Mouse (Mus musculus) limb, embryonic 15.5 days (tissue): ENCODE measurements around the gene Ip6k1. TPM values are rescaled to one million over a fixed set of nuclear protein-coding genes. Genes with fewer than 3 reads are reported as not detected.

Source experiments
- ATAC-seq: fragments of 200-750 bp; cut with Nextera tagmentation; 2 replicates; pipeline ENCODE4 v1.8.0; 2017; ENCODE audit warnings: low read depth, moderate TSS enrichment; ENCODE audit not compliant: insufficient number of reproducible peaks, low FRiP score, low TSS enrichment
- H3K27ac ChIP-seq: fragments of 300-500 bp; sonication (generic); 2 replicates; pipeline ENCODE4 v1.5.1; 2015; ENCODE audit warnings: moderate library complexity, mild to moderate bottlenecking, inconsistent platforms
- H3K27me3 ChIP-seq: fragments of 300-500 bp; sonication (generic); 2 replicates; pipeline ENCODE4 v1.6.1; 2015; ENCODE audit warnings: inconsistent platforms
- H3K36me3 ChIP-seq: fragments of 300-500 bp; sonication (generic); 2 replicates; pipeline ENCODE4 v1.6.1; 2015; ENCODE audit warnings: inconsistent platforms
- H3K4me1 ChIP-seq: fragments of 300-500 bp; sonication (generic); 2 replicates; pipeline ENCODE4 v1.6.1; 2015; ENCODE audit warnings: inconsistent platforms
- H3K4me2 ChIP-seq: fragments of 300-500 bp; sonication (generic); 2 replicates; pipeline ENCODE4 v1.6.1; 2015; ENCODE audit warnings: mild to moderate bottlenecking, inconsistent platforms
- H3K4me3 ChIP-seq: fragments of 300-500 bp; sonication (generic); 2 replicates; pipeline ENCODE4 v1.5.1; 2015; ENCODE audit warnings: mild to moderate bottlenecking, inconsistent platforms
- H3K9ac ChIP-seq: fragments of 300-500 bp; sonication (generic); 2 replicates; pipeline ENCODE4 v1.6.1; 2015; ENCODE audit warnings: inconsistent platforms
- H3K9me3 ChIP-seq: fragments of 300-500 bp; sonication (generic); 2 replicates; pipeline ENCODE4 v1.6.1; 2016; ENCODE audit warnings: inconsistent platforms
- WGBS: fragments of 180-500 bp; shearing (Covaris S2); methylation state at CpG from one replicate; pipeline ENCODE4 v1.1.7; 2015; 5-methylcytosine and 5-hydroxymethylcytosine counted together
- polyA plus RNA-seq: library from polyadenylated mRNA; unstranded; fragments of >200 nt; fragmentation: Nextera tagmentation; extraction: Ambion mirVana; gene quantifications from 2 replicates; pipeline ENCODE4 v1.2.1, GENCODE M21; 2015

Ip6k1 gene
- polyA plus RNA-seq, 1 experiment from 2014 or later = 64.3 TPM

GRCm38 (mm10) chr9:107967437-107967836 lies 34.9 kb upstream of the Ip6k1 start:
- Histone ChIP-seq H3K4me3 (no peak overlapping the region), H3K9ac (no peak overlapping the region), H3K4me2 (no peak overlapping the region), H3K36me3 (peaks cover 40% of the 10 kb centered on the region), H3K4me1 (no peaks in the 10 kb centered on the region), H3K27ac (no peak overlapping the region), H3K9me3 (no peaks in the 10 kb centered on the region), H3K27me3 (no peaks in the 10 kb centered on the region)
- no peak for ATAC-seq
- 83% methylated on average over 6 of the region's 6 CpGs for WGBS

DNA sequence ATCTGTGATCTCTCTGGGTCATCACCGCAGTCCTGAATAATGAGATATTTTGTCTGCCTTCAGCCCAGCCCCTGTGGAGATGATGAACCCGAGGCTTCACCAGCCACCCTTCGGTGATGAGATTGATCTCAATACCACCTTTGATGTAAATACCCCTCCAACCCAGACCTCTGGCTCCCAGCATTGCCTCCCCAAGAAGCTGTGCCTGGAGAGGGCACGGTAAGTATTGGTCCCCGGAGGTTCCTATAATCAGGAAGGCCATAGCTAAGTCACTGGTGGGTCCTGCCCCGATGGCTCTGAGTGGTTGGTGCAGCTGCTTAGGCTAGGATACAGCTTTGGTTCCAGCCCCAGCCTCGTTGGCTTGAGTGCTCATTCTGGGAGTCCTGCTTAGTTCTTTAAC lies 33.8 kb upstream of the Ip6k1 start:
- no peak overlapping the region for H3K4me3 ChIP-seq
- no peak for ATAC-seq
- 85% methylated on average over 7 of the region's 7 CpGs for WGBS
- no peak overlapping the region for H3K9ac ChIP-seq
- H3K36me3 ChIP-seq = peaks cover 36% of the 10 kb centered on the region
- no peaks in the 10 kb centered on the region for H3K9me3 ChIP-seq
- H3K4me2 ChIP-seq = no peak overlapping the region
- no peak overlapping the region for H3K27ac ChIP-seq
- no peaks in the 10 kb centered on the region for H3K4me1 ChIP-seq
- H3K27me3 ChIP-seq = no peaks in the 10 kb centered on the region

DNA sequence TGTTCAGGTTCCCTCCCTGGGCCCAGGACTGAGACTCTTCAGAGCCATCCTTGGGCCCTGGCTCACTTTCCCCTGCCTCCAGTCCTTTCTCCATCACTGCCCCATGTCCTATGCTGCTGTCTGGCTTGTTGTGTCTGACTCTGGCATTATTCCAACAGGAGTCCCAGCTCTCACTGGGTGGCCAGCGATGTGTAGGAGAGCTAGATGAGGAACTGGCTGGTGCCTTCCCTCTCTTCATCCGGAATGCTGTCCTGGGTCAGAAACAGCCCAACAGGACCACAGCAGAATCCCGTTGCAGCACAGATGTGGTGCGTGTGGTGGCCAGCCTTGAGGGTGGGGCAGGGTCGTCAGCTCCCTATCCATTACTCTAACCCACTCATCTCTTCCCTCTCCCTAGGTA lies 32.0 kb upstream of the Ip6k1 start:
- no peaks in the 10 kb centered on the region for H3K9me3 ChIP-seq
- 88% methylated on average over 5 of the region's 5 CpGs for WGBS
- H3K27me3 ChIP-seq = no peaks in the 10 kb centered on the region
- no peak overlapping the region for H3K9ac ChIP-seq
- no peak overlapping the region for H3K4me2 ChIP-seq
- ATAC-seq = no peak
- no peak overlapping the region for H3K4me3 ChIP-seq
- H3K4me1 ChIP-seq = peaks cover 6% of the 10 kb centered on the region
- H3K36me3 ChIP-seq = peaks cover 31% of the 10 kb centered on the region
- H3K27ac ChIP-seq = no peak overlapping the region

DNA sequence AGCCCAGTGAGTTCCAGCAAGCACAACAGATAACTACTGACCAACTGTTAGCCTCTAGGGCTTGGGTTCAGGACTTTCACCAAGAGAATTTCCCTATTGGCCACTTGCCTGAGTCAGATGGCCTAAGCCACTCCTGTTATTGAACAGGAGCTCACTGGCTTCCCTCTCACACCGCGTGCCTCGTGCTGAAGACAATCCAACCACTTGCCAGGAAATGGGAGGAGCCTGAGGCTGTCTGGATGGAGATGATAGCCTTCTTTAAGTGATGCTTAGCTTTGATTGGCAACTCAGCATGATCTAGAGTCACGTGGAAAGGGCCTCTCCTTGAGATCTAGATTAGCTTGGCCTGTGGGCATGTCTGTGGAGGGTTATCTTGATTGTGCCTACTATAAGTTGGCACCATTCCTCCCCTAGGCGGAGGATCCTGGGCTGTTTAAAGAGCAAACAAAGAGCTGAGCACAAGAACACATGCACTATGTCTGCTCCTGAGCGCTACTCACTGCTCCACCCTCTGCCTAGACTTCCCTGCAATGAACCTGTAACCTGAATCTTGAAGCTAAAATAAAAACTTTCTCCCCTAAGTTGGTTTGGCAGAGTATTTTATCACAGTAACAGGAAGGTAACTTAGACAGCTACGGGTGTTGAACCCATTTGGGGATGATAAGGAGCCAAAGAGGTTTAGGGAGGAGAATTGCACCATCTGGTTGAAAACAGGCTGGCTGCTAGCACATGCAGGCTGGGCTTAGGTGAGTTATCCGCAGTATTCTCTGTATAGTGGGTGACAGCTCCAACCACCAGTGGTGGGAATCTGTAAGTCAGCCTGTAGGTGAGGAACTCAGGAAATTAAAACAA lies 30.4 kb upstream of the Ip6k1 start:
- no peak for ATAC-seq
- H3K9ac ChIP-seq = no peak overlapping the region
- H3K4me1 ChIP-seq = peaks cover 14% of the 10 kb centered on the region
- H3K36me3 ChIP-seq = peaks cover 25% of the 10 kb centered on the region
- 69% methylated on average over 8 of the region's 8 CpGs for WGBS
- H3K9me3 ChIP-seq = no peaks in the 10 kb centered on the region
- no peaks in the 10 kb centered on the region for H3K27me3 ChIP-seq
- no peak overlapping the region for H3K4me2 ChIP-seq
- no peak overlapping the region for H3K27ac ChIP-seq
- H3K4me3 ChIP-seq = no peak overlapping the region

GRCm38 (mm10) chr9:107974491-107975171 lies 27.7 kb upstream of the Ip6k1 start:
- Histone ChIP-seq H3K27me3 (no peaks in the 10 kb centered on the region), H3K4me1 (peaks cover 14% of the 10 kb centered on the region), H3K4me2 (no peak overlapping the region), H3K36me3 (peaks cover 9% of the 10 kb centered on the region), H3K4me3 (no peak overlapping the region), H3K9me3 (no peaks in the 10 kb centered on the region), H3K27ac (peak overlapping the region; percentile 60; the same call in 1 of the 2 replicates), H3K9ac (no peak overlapping the region)
- ATAC-seq = no peak
- 77% methylated on average over 10 of the region's 10 CpGs for WGBS

DNA sequence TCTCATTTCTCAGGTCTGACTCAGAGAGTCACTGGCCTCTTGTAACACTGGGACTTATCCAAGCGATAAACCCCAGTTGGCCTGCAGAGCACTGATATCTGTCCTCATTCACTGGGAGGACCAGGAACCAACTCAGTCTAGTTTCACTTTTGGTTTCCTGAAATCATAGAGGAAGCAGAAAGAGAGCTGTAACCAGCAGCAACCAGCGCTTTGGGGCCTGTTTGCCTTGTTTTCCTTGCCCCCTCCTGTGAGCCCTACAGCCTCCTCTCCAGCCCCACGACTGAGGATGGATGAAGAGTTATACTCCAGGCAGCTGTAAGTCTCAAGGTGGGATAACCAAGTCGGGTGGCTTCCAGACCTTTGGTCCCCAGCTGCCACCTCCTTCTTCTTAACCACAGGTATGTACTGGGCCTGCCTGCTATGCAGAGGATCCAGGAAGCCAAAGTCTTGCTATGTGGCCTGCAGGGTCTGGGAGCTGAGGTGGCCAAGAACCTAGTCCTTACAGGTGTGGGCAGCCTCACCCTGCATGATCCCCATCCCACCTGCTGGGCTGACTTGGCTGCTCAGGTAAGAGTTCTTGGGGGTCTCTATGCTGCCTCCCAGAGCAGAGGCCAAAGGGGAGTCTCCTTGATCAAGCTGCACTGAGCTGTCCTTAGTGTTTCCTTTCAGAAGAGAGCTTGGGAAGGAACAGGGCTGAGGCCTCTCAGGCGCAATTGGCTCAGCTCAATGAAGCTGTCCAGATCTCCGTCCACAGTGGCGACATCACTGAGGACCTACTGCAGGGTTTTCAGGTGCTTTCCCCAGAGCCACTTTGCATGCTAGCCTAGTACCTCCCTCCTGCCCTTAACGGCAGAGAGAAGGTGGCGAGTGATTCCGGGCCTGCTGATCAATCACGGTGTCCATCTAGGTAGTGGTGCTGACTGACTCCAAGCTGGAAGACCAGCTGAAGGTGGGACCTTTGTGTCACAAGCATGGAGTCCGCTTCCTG lies 26.6 kb upstream of the Ip6k1 start, which contains the start of gene Uba7:
TSS of gene Uba7 (plus strand) at position 107 of the 988 bp plus-strand sequence.
- peaks cover 25% of the 10 kb centered on the region for H3K4me1 ChIP-seq
- no peaks in the 10 kb centered on the region for H3K27me3 ChIP-seq
- peak within 1 kb of the TSS; percentile 60 for H3K27ac ChIP-seq
- no peak within 1 kb of the TSS for H3K9ac ChIP-seq
- H3K36me3 ChIP-seq = peaks cover 5% of the 10 kb centered on the region; the same call in 1 of the 2 replicates
- 65% methylated on average over 12 of the region's 12 CpGs for WGBS
- H3K4me2 ChIP-seq = no peak within 1 kb of the TSS
- ATAC-seq = no peak
- no peaks in the 10 kb centered on the region for H3K9me3 ChIP-seq
- no peak within 1 kb of the TSS for H3K4me3 ChIP-seq

DNA sequence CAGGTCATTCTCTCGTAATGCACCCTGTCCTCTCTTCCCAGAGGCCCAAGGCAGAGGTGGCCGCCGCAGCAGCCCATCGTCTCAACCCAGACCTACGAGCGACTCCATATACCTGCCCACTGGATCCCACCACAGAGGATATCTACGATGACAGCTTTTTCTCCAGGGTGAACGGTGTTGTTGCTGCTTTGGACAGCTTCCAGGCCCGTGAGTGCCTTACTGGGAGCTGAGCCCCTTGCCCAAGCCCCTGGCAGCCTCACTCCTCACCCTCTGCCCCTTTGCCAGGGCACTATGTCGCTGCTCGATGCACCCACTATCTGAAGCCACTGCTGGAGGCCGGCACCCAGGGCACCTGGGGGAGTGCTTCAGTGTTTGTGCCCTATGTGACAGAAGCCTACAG lies 23.5 kb upstream of the Ip6k1 start:
- no peaks in the 10 kb centered on the region for H3K36me3 ChIP-seq
- peaks cover 56% of the 10 kb centered on the region for H3K4me1 ChIP-seq
- no peak overlapping the region for H3K4me2 ChIP-seq
- no peak overlapping the region for H3K4me3 ChIP-seq
- no peak overlapping the region for H3K9ac ChIP-seq
- 90% methylated on average over 12 of the region's 12 CpGs for WGBS
- no peaks in the 10 kb centered on the region for H3K27me3 ChIP-seq
- no peaks in the 10 kb centered on the region for H3K9me3 ChIP-seq
- no peak overlapping the region for H3K27ac ChIP-seq
- ATAC-seq = no peak

GRCm38 (mm10) chr9:107981684-107982605 lies 20.4 kb upstream of the Ip6k1 start:
- no peaks in the 10 kb centered on the region for H3K27me3 ChIP-seq
- ATAC-seq = peak; percentile 38
- H3K9me3 ChIP-seq = no peaks in the 10 kb centered on the region
- H3K4me2 ChIP-seq = peak overlapping the region; percentile 81
- H3K36me3 ChIP-seq = 0 out of 2 replicates have a peak, but pooled peaks cover 2% of the 10 kb centered on the region
- H3K4me1 ChIP-seq = peaks cover 59% of the 10 kb centered on the region
- peak overlapping the region; percentile 70 for H3K4me3 ChIP-seq
- no peak overlapping the region; the same call in 1 of the 2 replicates for H3K9ac ChIP-seq
- H3K27ac ChIP-seq = peak overlapping the region; percentile 99
- 12% methylated on average over 7 of the region's 7 CpGs for WGBS

DNA sequence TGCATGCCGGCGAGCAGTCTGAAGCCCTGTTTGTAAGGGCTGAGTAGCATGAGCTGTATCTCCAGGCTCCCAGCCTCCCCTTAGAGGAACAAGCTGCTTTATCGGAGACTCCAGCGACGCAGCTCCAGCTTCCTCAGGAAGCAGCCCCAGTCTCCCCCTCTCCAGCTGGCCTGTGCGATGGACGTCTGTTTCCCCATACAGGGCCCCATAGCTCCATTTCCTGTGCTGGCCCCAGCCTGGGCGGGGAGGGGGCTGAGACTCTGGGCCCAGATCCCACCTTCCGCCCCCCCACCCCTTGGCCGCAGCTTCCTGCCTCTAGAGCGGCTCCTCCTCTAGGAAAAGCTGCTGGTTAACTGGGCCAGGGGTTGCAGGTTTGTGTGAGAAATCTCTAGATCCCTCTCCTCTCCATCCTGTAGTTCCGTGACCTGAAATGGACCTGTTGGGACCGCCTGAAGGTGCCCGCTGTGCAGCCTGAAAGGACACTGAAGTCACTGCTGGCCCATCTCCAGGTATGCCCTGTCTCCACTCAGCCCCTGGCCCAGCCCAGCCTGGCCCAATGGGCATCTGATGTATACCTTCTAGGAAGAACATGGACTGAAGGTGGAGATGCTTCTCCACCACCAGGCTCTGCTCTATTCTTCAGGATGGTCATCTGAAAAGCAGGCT lies 19.5 kb upstream of the Ip6k1 start, which contains the start of gene Gm20661:
TSS of gene Gm20661 (plus strand) at position 378 of the 666 bp plus-strand sequence.
- 8% methylated on average over 14 of the region's 14 CpGs for WGBS
- Histone ChIP-seq H3K36me3 (0 out of 2 replicates have a peak, but pooled peaks cover 2% of the 10 kb centered on the region), H3K4me3 (peak within 1 kb of the TSS; percentile 70), H3K27ac (peak within 1 kb of the TSS; percentile 99), H3K4me2 (peak within 1 kb of the TSS; percentile 81), H3K4me1 (peaks cover 67% of the 10 kb centered on the region), H3K9me3 (no peaks in the 10 kb centered on the region), H3K27me3 (no peaks in the 10 kb centered on the region), H3K9ac (peak within 1 kb of the TSS; percentile 66)
- peak; percentile 81 for ATAC-seq

GRCm38 (mm10) chr9:107983421-107983890 lies 18.8 kb upstream of the Ip6k1 start:
- peak overlapping the region; percentile 99 for H3K27ac ChIP-seq
- peak overlapping the region; percentile 81 for H3K4me2 ChIP-seq
- peak; percentile 65 for ATAC-seq
- peak overlapping the region; percentile 66; the same call in 1 of the 2 replicates for H3K9ac ChIP-seq
- H3K36me3 ChIP-seq = 0 out of 2 replicates have a peak, but pooled peaks cover 2% of the 10 kb centered on the region
- no peaks in the 10 kb centered on the region for H3K27me3 ChIP-seq
- H3K4me1 ChIP-seq = peaks cover 69% of the 10 kb centered on the region
- H3K4me3 ChIP-seq = peak overlapping the region; percentile 70
- no peaks in the 10 kb centered on the region for H3K9me3 ChIP-seq
- WGBS = 6% methylated on average over 4 of the region's 4 CpGs
